21 mouse cellular contexts compared by ENCODE assay signal in genomic region chr10:26585106-26585505, GRCm38 (mm10).
DNase-seq lines count a peak whose midpoint lies in the region; ATAC-seq and TF ChIP-seq lines count a peak whose summit lies in the region.
"Had no signal": no experiment of that assay in that cellular context is flagged by ENCODE, and none has a peak within 500 bp of the region (broad histone marks: within the 10 kb centered on the region; RNA-seq: fewer than 3 reads in every experiment).

No protein-coding gene starts in this region.

- no peak overlapping the region for H3K4me3 ChIP-seq in forebrain, postnatal 0 days (ENCODE audit: low read depth, low read length)
- H3K4me3 ChIP-seq: embryonic facial prominence, embryonic 10.5 days; forebrain, embryonic 13.5 days; gastrocnemius, adult 2 months; heart, embryonic 12.5 days; hindbrain, embryonic 12.5 days had no signal

- WGBS in forebrain, postnatal 0 days = 83% methylated on average over 2 of the region's 2 CpGs

- DNase-seq in thymus, postnatal 4 days = peak; percentile 17
- no peak for DNase-seq in thymus, postnatal 25 days
- DNase-seq in CD4-positive, CD25-positive, alpha-beta regulatory T cell, adult 2 months (ENCODE audit: low read depth, low spot score) = peak; percentile 40
- peak; percentile 50 for DNase-seq in naive thymus-derived CD4-positive, alpha-beta T cell, adult 2 months (ENCODE audit: low read depth)
- DNase-seq in kidney, adult 9 months = no peak
- DNase-seq in forebrain, postnatal 0 days = no peak
- DNase-seq in left cerebral cortex, postnatal 14 days (ENCODE audit: low spot score in 2 of 2) = no peak
- DNase-seq: adrenal gland, postnatal 14 days; cerebellum, adult 18-20 months; cerebellum, adult 9-11 months; cerebellum, postnatal 36 days; gastrocnemius, adult 2 months; gastrocnemius, postnatal 25 days had no signal

- H3K27me3 ChIP-seq in forebrain, postnatal 0 days (ENCODE audit: insufficient read depth, low read length) = no peaks in the 10 kb centered on the region
- H3K27me3 ChIP-seq: forebrain, embryonic 13.5 days; heart, embryonic 12.5 days; hindbrain, embryonic 12.5 days had no signal

- no peak overlapping the region for H3K27ac ChIP-seq in forebrain, postnatal 0 days (ENCODE audit: low read depth, low read length)
- H3K27ac ChIP-seq: embryonic facial prominence, embryonic 10.5 days; forebrain, embryonic 13.5 days; gastrocnemius, adult 2 months; hindbrain, embryonic 12.5 days; hindbrain, postnatal 0 days had no signal

- H3K4me2 ChIP-seq in forebrain, postnatal 0 days (ENCODE audit: low read depth) = no peak overlapping the region
- H3K4me2 ChIP-seq: forebrain, embryonic 13.5 days; heart, embryonic 12.5 days; hindbrain, embryonic 12.5 days had no signal

- H3K9me3 ChIP-seq in forebrain, postnatal 0 days (ENCODE audit: low read length) = peaks cover 11% of the 10 kb centered on the region; the same call in 1 of the 2 replicates

- H3K36me3 ChIP-seq in forebrain, postnatal 0 days (ENCODE audit: insufficient read depth) = no peaks in the 10 kb centered on the region
- H3K36me3 ChIP-seq: embryonic facial prominence, embryonic 10.5 days; G1E; heart, embryonic 12.5 days; hindbrain, embryonic 12.5 days had no signal

- TF ChIP-seq CTCF in forebrain, postnatal 0 days (IDR thresholded peaks at IDR 0.05; ENCODE audit: low read depth) = no peak

- intact Hi-C loops in left cerebral cortex, postnatal 14 days (cut with DNase I) = no loop called here

- ATAC-seq in hematopoietic stem cell, adult 5-6 weeks (replicated peaks in 1 of 2; ENCODE audit: insufficient read depth in 1 of 2, low FRiP score in 2 of 2, low TSS enrichment in 1 of 2, low read depth in 1 of 2, poor library complexity in 2 of 2, severe bottlenecking in 2 of 2) = peak; percentile 75 to 80
- ATAC-seq in forebrain, postnatal 0 days = no peak
- ATAC-seq: forebrain, embryonic 13.5 days; hindbrain, postnatal 0 days; intestine, embryonic 16.5 days had no signal

- H3K9ac ChIP-seq in forebrain, postnatal 0 days = no peak overlapping the region
- H3K9ac ChIP-seq: forebrain, embryonic 13.5 days; heart, embryonic 12.5 days; hindbrain, embryonic 12.5 days had no signal

- no peaks in the 10 kb centered on the region for H3K4me1 ChIP-seq in forebrain, postnatal 0 days (ENCODE audit: insufficient read depth)
- H3K4me1 ChIP-seq: embryonic facial prominence, embryonic 10.5 days; forebrain, embryonic 13.5 days; heart, embryonic 12.5 days; hindbrain, embryonic 12.5 days had no signal

Comparison
In these comparisons a context has a peak if more than half of its experiments do, and no peak if none do; other contexts are left out.
1. DNase-seq: peak in thymus, postnatal 4 days (single experiment), CD4-positive, CD25-positive, alpha-beta regulatory T cell, adult 2 months (single experiment) and naive thymus-derived CD4-positive, alpha-beta T cell, adult 2 months (single experiment); none in thymus, postnatal 25 days (single experiment), kidney, adult 9 months (single experiment), forebrain, postnatal 0 days (single experiment) and left cerebral cortex, postnatal 14 days (0 of 2).